Mouse (Mus musculus) liver, embryonic 14.5 days (tissue): Measurements from ENCODE around the gene Efl1. TPM values are rescaled to one million over a fixed set of nuclear protein-coding genes. Genes with fewer than 3 reads are reported as not detected.

ENCODE experiments used
- ATAC-seq: fragments of 200-750 bp; cut with Nextera tagmentation; 2 replicates; pipeline ENCODE4 v1.8.0; 2017; ENCODE audit warnings: moderate number of reproducible peaks, mild to moderate bottlenecking, moderate library complexity; ENCODE audit not compliant: insufficient read depth
- DNase-seq, 3 experiments: peaks; one replicate each; pipeline ENCODE4 v3.0.0-alpha.2; 2012 to 2013; ENCODE audit warnings: low read depth in 3 of 3, low spot score in 3 of 3
- H3K27ac ChIP-seq: fragments of 300-500 bp; sonication (generic); 2 replicates; pipeline ENCODE4 v1.5.1; 2014; ENCODE audit warnings: moderate library complexity, mild to moderate bottlenecking, control low read depth, inconsistent platforms
- H3K27me3 ChIP-seq: fragments of 300-500 bp; sonication (generic); 2 replicates; pipeline ENCODE4 v1.6.1; 2014; ENCODE audit warnings: mild to moderate bottlenecking, low read length, moderate library complexity; ENCODE audit not compliant: control insufficient read depth, insufficient read depth
- H3K36me3 ChIP-seq: fragments of 300-500 bp; sonication (generic); replicated peaks from 2 replicates; pipeline ENCODE4 v1.6.1; 2014; ENCODE audit warnings: low read depth; ENCODE audit not compliant: control insufficient read depth, insufficient read depth
- H3K4me1 ChIP-seq, 2 experiments: fragments of 200-500 bp in 1 of 2; fragments of 300-500 bp in 1 of 2; sonication (generic) in 1 of 2; replicated peaks; 2 replicates each; pipeline ENCODE4 v1.6.1; 2012 to 2014; ENCODE audit warnings: antibody characterized with exemption in 1 of 2, inconsistent platforms in 1 of 2, low read length in 1 of 2; ENCODE audit not compliant: control insufficient read depth in 2 of 2, insufficient read depth in 2 of 2
- H3K4me2 ChIP-seq: fragments of 300-500 bp; sonication (generic); 2 replicates; pipeline ENCODE4 v1.6.1; 2014; ENCODE audit warnings: low read depth, mild to moderate bottlenecking, control low read depth, moderate library complexity
- H3K4me3 ChIP-seq, 2 experiments: fragments of 200-500 bp in 1 of 2; fragments of 300-500 bp in 1 of 2; sonication (generic) in 1 of 2; 2 replicates each; pipeline ENCODE4 v1.5.1; 2012 to 2014; ENCODE audit warnings: low read depth in 2 of 2, low read length in 2 of 2, mild to moderate bottlenecking in 2 of 2, control low read depth in 1 of 2, inconsistent platforms in 1 of 2, moderate library complexity in 1 of 2; ENCODE audit not compliant: insufficient read depth in 1 of 2
- H3K9ac ChIP-seq: fragments of 300-500 bp; sonication (generic); replicated peaks from 2 replicates; pipeline ENCODE4 v1.6.1; 2014; ENCODE audit warnings: mild to moderate bottlenecking, control low read depth, moderate library complexity
- H3K9me3 ChIP-seq: fragments of 300-500 bp; sonication (generic); 2 replicates; pipeline ENCODE4 v1.6.1; 2016; ENCODE audit warnings: low read length, mixed read lengths; ENCODE audit not compliant: control insufficient read depth
- CTCF ChIP-seq: IDR thresholded peaks from 2 replicates; pipeline ENCODE4 v1.5.1; 2016; ENCODE audit warnings: antibody characterized with exemption, low read depth, control low read depth
- EP300 ChIP-seq: IDR thresholded peaks from 2 replicates; pipeline ENCODE4 v1.6.1; 2016; ENCODE audit warnings: antibody characterized with exemption, low read depth
- WGBS: fragments of 180-500 bp; shearing (Covaris S2); extraction: QIAGEN DNeasy Blood & Tissue Kit; methylation state at CpG from one replicate; pipeline ENCODE4 v1.1.7; 2014; ENCODE audit not compliant: insufficient replicate concordance; 5-methylcytosine and 5-hydroxymethylcytosine counted together
- polyA plus RNA-seq, 2 experiments: library from polyadenylated mRNA; depleted of rRNA in 1 of 2; stranded (reverse) in 1 of 2; unstranded in 1 of 2; fragments of >200 nt; fragmentation: Nextera tagmentation in 1 of 2; extraction: Ambion mirVana in 1 of 2; gene quantifications; 2 replicates each; pipeline versions ENCODE4 v1.2.1 to v1.2.3; 2012 to 2014

Gene Efl1
- polyA plus RNA-seq, 2 experiments = 3.2 to 8.0 TPM

DNA sequence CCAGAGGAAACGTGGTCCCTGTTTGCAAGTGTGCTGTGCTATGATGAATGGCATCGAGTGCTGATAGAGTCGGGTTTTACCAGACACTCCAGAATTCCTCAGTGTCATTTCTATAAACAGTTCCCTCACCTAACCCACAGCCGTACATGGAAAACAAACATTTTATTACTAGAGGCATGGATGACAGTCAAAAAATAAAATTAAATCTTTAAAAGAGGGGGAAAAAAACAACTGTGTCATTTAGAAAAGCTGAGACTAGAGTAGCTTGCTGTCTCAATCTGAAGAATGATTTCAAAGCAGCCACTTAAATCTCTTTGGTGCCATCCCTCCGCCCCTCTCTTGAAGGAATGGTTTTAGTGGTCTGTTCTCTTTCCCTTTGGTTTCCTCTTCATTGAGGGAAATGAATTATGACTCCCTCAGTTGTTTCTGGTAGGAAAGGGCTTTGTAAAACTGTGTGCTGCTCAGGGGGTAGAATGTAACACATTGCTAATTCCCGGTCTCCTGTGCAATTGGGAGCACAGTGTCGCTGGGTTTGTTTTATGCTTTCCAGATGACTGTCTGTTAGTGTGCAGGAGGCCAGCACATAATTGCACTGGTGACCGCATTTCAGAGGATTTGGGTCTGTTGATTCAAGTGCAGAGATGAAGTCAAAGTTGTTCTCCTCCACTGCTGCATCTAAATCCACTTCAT lies 67.6 kb downstream of the Efl1 start:
- no peaks in the 10 kb centered on the region for H3K27me3 ChIP-seq
- H3K4me1 ChIP-seq = no peaks in the 10 kb centered on the region; a peak in 1 of 4 replicates
- H3K9ac ChIP-seq = no peak overlapping the region
- no peaks in the 10 kb centered on the region for H3K9me3 ChIP-seq
- WGBS = 60% methylated on average over 8 of the region's 8 CpGs
- H3K4me3 ChIP-seq = no peak overlapping the region
- no peak overlapping the region for H3K4me2 ChIP-seq
- TF ChIP-seq EP300 (no peak), CTCF (no peak; the same call in 1 of the 2 replicates)
- H3K27ac ChIP-seq = no peak overlapping the region
- DNase-seq (no peak), ATAC-seq (no peak)
- no peaks in the 10 kb centered on the region for H3K36me3 ChIP-seq

DNA sequence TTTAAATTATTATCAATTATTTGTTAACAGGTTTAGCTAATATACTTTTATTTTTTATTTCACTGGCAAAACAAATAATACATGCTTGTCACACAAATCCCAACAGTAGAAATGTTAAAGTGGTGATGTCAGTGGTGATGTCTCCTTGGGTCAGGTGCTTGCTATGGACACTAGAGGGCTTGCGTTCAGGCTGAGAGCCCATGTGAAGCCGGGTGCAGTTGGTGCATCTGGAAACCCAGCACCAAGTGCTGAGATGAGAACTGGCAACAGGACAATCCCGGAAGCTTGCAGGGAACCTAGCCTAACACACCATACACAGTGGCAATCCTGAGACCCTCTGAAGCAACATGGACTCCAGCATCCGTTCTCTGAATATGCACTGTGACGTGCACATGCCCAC lies 70.9 kb downstream of the Efl1 start:
- Histone ChIP-seq H3K36me3 (no peaks in the 10 kb centered on the region), H3K9me3 (no peaks in the 10 kb centered on the region), H3K27ac (no peak overlapping the region), H3K9ac (no peak overlapping the region), H3K4me2 (no peak overlapping the region), H3K27me3 (no peaks in the 10 kb centered on the region), H3K4me3 (no peak overlapping the region), H3K4me1 (no peaks in the 10 kb centered on the region; a peak in 1 of 4 replicates)
- DNase-seq (no peak), ATAC-seq (no peak)
- WGBS = 64% methylated on average over 5 of the region's 5 CpGs
- TF ChIP-seq CTCF (peak; percentile 45), EP300 (no peak)

DNA sequence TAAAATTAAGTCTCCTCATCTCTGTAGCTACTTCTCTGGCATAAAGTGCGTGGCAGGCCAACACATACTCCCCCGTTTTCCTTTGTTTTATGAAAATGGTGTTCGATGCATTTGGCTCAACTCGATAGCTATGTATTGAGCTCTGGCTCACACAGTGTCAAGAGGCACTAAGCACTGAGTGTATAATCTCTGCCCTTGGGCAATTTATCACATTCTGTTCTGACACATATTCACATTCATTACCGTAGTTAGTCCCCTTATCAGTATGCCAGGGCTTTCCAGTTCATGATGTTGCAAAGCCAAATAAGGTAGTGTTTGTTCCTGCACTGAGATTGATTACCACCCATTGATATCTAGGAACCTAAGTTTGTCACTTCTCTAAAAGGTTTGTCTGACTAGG lies 71.3 kb downstream of the Efl1 start:
- no peaks in the 10 kb centered on the region; a peak in 1 of 4 replicates for H3K4me1 ChIP-seq
- H3K9ac ChIP-seq = no peak overlapping the region
- H3K9me3 ChIP-seq = no peaks in the 10 kb centered on the region
- WGBS = 58% methylated on average over 5 of the region's 5 CpGs
- no peak overlapping the region for H3K4me2 ChIP-seq
- no peak overlapping the region for H3K27ac ChIP-seq
- ATAC-seq = no peak
- no peak for DNase-seq
- no peak overlapping the region for H3K4me3 ChIP-seq
- no peaks in the 10 kb centered on the region for H3K36me3 ChIP-seq
- no peaks in the 10 kb centered on the region for H3K27me3 ChIP-seq
- TF ChIP-seq CTCF (no peak), EP300 (no peak)

DNA sequence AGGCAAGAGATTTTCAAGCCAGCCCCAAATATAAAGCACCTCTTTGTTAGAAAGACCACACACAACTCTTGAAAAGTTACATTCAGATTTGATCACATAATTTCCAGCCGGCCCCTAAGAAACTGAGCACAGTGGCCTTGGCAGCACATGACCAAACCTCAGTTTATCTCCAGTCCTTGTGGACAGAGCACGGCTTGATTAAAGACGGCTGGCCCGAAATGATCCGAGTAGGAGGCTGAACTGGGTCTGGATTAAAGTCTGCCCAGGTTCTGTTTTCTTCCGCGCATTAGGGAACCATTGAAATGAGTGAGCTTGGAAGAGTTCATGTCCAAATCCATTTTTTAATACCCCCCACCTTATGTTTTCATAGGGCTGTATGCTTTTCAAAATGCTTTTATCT lies 72.1 kb downstream of the Efl1 start:
- H3K4me1 ChIP-seq = no peaks in the 10 kb centered on the region; a peak in 1 of 4 replicates
- WGBS = 66% methylated on average over 7 of the region's 7 CpGs
- TF ChIP-seq CTCF (no peak), EP300 (no peak)
- H3K27me3 ChIP-seq = no peaks in the 10 kb centered on the region
- no peaks in the 10 kb centered on the region for H3K9me3 ChIP-seq
- H3K27ac ChIP-seq = no peak overlapping the region
- no peak overlapping the region for H3K4me3 ChIP-seq
- H3K9ac ChIP-seq = no peak overlapping the region
- no peaks in the 10 kb centered on the region for H3K36me3 ChIP-seq
- DNase-seq = no peak
- H3K4me2 ChIP-seq = no peak overlapping the region
- ATAC-seq = no peak

DNA sequence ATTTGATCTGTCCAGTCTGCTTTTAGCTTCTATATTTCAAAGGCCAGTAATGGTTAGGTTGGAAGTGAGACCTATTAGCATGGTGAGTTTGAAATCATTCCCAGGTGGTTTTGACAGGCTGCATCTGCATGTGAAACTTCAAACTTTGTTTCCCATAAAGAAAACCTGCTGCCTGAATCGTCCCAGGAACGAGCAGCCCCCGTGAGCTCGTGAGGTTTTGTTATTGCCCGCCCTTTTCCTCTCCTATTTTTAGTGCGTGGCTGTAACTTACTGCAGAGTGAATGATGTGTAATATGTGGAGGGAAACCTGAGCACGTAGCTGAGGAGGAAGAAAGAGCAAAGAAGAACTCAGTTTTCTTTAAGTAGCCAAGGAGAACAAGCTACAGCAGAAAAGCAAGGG lies 72.5 kb downstream of the Efl1 start:
- ATAC-seq = no peak
- Histone ChIP-seq H3K36me3 (no peaks in the 10 kb centered on the region), H3K4me2 (no peak overlapping the region), H3K9me3 (no peaks in the 10 kb centered on the region), H3K27me3 (no peaks in the 10 kb centered on the region), H3K4me3 (no peak overlapping the region), H3K9ac (no peak overlapping the region), H3K27ac (no peak overlapping the region), H3K4me1 (no peaks in the 10 kb centered on the region; a peak in 1 of 4 replicates)
- WGBS = 19% methylated on average over 7 of the region's 7 CpGs
- no peak for DNase-seq
- TF ChIP-seq CTCF (no peak), EP300 (no peak)
